Mouse (Mus musculus): ENCODE measurements around the gene Vgll4.
"Not testable (repeated sequence)": the region's sequence is repeated elsewhere in the genome, so short reads cannot be mapped to it uniquely, and the experiment has no call there.

Vgll4 gene

DNA sequence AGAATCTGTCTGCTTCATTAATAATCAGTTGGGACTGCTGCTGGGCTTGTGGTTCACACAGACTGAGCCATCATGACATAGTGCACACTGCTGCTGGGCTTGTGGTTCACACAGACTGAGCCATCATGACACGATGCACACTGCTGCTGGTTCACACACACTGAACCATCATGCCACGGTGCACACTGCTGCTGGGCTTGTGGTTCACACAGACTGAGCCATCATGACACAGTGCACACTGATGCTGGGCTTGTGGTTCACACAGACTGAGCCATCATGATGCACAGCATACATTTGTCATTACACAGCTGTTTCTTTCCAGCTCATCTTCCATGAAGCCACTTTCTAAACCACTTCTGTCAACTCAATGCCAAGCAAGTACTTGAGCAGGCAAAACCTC lies 30.1 kb downstream of the Vgll4 start:
- no peak for DNase-seq (ENCODE audit: low read depth, low spot score)

DNA sequence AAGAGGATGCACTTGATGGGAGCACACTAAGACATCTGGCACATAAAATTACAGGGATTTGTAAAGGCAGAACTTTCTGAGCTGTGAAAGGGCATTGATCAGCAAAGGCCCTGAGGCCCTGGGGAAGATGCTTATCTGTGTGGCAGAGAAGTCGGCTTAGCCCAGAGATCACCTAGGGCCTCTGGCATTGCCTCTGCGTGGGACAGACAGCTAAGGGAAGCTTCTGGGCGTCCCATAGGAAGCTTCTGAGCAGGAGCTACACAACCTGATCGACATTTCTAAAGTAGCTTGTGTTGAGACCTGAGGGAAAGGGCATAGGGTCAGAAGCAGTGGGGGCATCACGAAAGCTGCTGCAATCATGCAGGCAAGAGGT lies 32.9 kb downstream of the Vgll4 start:
- DNase-seq (ENCODE audit: low read depth, low spot score), result no peak

DNA sequence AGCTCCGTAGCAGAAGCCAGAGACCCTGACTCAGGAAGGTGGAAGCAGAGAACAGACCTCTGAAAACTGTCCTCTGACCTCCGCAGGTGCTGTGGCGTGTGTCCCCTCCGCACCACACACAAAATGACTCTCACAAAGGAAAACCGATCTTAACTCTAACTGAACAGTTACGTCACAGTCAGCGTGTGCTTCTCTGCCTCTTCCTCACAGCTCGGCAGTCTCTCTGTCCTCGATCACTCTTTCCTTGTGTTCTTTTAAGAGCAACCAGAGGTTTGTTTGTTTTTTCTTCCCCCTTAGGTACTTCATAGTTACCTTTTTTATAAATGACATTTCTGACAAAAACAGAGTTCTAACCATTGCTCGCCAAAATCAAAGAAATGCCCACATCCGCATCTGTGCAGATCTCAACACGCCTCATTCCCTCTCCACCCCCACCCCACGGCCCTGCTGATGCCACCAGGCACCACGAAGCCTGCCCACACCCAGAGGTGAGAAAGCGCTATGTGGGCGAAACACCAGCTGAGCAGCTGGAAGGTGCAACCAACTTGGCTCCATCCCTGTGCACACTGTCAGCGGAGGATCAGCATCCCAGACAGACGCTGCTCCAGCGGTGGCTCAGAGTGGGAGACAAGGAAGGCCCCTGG lies 33.4 kb downstream of the Vgll4 start:
- DNase-seq (ENCODE audit: low read depth, low spot score), result no peak

DNA sequence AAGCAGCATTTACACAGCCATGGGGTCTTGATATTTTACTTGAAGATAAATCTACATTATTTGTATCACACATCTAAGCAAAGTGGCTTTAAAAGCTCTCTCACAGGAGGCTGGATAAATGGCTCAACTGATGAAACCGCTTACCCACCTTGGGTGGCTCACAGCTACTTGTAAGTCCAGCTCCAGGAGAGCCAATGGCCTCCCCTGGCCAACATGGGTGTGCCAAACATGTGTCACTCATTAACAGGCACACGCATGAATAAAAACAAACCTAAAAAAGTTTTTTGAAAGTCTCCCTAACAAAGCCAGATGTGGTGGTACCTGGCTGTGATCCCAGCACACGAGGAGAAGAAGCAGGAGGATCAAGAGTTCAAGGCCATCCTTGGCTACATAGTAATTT lies 34.4 kb downstream of the Vgll4 start:
- DNase-seq (ENCODE audit: low read depth, low spot score), result no peak

DNA sequence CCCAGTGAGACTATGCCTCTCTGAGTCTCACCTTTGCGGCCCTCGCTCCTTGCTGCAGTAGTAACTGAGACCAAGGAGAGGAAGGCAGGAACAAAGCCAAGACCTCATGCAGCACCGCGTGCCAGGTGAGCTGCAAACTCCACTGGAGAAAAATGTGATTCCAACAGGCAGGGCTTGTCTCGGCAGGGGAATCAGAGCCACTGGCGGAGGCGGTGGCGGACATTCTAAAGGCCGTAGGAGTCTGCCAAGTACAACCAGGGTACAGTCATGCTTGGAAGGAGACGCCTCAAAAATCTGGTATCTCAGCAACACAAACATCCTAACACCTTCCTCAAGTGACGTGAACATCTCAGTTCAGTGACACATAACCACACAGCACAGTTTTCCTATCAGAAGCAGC lies 35.7 kb downstream of the Vgll4 start:
- no peak for DNase-seq (ENCODE audit: low read depth, low spot score)

DNA sequence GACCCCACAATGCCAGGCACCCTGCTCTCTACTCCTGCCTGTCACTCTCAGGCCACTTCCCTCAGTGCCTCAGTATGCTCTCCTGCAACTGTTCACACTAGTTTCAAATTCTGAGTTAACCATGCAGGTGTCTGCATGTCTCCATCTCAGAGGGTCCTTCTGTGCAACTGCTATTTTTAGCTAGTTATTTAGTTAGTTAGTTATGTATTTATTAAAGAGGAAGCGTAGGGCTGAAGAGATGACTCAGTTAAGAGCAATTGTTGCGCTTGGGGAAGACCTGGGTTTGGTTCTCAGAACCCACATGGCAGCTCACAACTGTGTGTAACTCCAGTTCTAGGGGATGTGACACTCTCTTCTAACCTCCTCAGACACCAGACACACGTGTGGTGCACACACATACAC lies 36.8 kb downstream of the Vgll4 start:
- DNase-seq (ENCODE audit: low read depth, low spot score), result no peak

DNA sequence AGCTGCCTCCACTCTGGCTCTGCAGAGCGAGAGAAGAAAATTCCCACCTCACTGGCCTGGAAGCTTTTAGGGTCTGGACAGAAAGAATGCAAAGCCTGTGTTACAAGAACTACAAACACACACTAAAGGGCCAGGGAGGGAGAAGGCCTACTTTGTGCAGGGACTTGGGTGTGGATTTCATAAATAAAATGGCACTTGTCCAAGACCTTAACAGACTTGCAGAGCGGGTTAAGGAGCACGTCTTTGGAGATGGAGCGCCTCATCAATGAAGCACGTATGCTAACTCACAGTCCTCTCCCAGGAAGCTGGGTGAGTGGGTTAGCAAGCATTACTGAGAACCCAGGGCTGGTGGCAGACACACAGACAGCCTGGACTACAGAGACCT lies 37.7 kb downstream of the Vgll4 start:
- no peak for DNase-seq (ENCODE audit: low read depth, low spot score)

DNA sequence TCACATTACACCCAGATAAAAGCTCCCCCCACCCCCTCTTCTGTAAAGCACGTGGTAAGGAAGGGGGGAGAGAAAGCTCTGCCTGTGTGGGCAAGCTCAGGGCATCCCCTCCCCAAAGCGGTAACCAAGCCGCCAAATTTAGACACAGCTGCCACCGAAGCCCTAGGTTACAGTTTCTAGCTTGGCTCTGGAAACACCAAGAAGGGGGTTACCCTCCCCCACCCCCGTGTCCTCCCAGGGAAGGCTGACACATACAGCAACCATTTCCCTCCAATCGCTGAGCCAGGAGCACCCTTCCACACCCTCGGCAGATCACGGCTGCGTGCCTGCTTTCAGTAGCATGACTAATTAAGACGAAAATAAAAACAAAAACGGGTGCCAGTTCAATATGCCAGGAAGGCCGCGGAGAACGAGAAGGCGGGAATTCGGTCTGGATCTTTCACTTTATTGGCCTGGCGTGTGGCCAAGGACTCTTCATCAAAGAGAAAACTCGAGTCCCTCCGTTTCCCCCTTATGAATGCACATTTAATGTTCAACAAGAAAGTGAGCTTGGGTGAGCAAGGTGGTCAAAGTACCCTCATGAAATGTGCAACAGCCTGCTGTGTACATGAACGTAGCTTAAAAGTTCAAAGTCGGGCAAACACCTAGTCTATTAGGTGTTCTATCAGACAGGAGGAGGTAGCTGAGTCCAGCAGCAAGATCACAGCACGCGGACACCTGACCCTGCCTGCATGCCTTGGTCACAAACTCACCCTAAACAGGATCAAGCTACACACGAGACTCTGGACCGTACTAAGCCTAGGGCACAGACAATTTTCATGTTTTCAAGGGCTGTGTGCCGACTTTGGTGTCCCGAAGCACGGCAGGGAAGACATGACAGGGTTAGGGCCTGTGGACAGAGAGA lies 38.3 kb downstream of the Vgll4 start:
- peak; percentile 72 for DNase-seq (ENCODE audit: low read depth, low spot score)

DNA sequence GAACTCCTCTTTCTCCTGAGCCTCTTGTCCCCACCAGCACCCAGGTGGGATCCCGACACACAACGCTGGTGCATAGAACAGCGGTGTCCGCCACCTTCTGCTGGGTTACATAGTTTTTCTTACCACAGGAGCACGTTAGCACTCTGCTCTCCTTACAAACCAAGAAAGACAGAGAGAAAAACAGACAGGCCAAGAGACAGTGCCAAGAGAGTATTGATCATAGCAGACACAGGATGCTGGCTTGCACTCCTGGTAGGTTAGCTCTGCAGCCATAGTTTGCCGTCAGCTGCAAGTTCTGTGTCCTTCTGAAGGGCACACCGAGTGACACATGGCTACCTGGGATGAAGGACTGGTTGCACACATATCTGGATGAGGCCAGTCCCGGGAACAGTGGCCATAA lies 39.1 kb downstream of the Vgll4 start:
- no peak for DNase-seq (ENCODE audit: low read depth, low spot score)

DNA sequence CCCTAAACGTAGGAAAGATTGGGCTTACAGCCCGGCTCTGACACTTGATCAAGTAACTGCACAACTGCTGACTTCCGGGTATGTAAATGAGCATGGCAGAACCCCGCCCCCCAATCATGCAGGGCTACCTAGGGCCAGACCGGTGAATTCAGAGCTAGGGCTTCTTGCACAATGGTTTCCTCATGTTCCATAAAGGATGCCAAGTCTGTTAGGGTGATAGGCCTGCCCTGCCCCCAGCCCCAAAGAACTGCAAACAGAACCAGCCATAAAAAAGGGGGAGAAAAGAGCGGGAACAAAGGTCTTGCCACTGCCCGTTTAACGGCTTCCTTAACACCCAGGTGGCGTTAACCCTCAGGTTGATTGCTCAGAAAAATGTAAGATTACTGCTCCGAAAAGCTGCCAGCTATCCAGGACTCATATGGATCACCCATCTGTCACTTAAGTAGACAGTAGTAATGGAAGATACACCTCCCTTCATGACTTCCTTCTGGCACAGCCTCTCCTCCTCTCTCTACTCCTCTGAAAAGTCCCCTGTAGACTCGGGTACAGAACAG lies 39.7 kb downstream of the Vgll4 start:
- no peak for DNase-seq (ENCODE audit: low read depth, low spot score)

DNA sequence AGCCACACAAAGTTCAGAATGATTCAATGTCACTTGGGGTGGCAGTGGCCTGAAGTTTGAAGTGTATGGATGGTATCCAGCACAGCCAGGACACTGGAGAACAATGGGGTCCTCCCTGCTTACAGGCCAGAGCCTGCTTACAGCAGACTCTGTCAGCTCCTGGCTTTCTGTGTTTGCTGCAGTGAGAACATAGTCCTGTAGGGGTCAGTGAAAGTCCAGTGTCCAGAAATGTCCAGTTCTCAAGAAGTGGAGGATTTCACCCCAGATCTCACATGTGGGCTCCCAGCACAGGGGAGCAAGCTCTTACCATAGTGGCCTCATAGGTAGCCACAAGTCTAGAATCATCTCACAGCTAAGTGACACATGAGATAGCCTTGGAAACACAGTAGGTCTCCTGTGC lies 40.4 kb downstream of the Vgll4 start:
- no peak for DNase-seq (ENCODE audit: low read depth, low spot score)

DNA sequence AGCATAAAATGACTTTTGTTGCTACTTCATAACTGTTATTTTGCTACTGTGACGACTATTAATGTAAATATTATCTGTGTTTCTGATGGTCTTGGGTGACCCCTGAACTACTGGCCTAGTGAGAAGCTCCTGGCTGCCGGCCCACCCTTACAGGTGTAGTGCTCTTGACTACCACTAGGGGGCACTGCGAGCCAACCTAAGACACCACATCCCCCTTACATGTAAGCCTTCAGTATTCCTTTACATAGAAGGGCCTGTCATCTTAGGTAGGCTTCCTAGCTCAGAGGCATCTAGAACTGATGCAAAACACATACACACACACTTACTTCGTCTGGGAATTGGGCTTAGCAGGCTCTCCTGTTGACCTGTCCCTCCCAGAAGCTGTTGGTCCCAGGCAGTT lies 41.3 kb downstream of the Vgll4 start:
- DNase-seq (ENCODE audit: low read depth, low spot score), result peak; percentile 79

DNA sequence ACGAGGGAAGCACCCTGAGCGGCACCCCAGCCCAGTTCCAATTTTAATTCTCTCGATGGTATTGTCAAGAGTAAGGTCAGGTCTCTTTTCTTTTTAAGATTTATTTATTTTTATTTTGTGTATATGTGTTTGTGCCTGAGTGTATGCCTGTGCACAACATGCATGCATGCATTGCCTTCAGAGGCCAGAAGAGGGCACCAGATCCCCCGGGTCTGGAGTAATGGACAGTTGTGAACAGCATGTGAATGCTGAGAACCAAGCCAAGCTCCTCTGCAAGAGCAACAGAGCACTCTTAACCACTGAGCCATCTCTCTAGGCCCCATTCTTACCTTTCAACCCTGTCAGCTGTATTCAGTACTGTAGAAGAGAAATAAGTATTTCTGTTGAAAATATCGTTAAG lies 42.4 kb downstream of the Vgll4 start:
- DNase-seq (ENCODE audit: low read depth, low spot score), result no peak

DNA sequence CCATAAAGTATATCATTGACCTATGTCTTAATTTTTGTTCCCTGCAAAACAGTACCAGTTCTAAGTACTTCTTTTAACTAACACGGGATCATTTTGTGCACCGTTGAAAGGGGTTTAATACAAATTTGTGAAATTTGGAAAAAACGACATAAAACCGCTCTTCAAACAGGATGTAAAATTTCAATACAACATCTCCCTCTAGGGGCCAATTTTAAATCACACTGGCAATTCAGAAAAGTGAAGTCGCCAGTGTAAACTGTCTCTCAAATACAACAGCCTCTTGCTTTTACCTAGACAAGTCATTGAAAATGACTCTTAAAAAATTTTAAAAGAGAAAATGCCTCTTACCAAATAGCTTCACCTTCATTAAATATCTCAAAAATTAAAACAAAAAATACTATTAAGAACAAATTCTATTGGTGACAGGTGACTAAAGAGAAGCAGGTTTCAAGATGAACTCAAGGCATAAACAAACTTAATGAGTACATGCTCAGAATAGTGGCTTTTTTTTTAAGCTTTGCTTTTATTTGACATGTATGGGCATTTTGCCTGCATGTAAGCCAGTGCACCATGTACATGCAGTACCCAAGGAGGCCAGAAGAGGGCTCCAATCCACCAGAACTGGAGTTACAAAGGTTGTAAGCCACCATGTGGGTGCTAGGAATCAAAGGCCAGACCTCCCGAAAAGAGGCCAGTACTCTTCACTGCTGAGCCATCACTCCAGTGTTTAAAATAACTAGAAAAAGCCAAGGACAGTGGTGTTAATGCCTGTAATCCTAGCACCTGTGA lies 43.2 kb downstream of the Vgll4 start:
- no peak for DNase-seq (ENCODE audit: low read depth, low spot score)

DNA sequence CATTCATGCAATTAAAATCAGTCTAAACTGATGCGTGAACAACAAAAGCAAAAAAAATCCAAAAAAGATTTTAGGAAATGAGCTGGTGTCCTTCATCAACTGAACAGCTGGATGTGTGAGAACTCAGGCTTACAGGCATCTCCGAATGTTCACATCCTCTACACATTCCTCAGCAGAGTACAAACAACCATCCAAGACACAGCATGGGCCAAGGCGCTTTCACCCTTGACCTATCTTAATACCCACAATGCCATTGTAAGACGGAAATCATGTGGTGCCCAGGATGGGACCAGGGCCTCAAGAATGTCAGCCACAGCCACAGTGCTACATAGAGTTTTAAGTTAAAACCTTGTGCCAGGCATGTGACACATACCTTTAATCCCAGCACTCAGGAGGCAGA lies 44.6 kb downstream of the Vgll4 start:
- no peak for DNase-seq (ENCODE audit: low read depth, low spot score)

DNA sequence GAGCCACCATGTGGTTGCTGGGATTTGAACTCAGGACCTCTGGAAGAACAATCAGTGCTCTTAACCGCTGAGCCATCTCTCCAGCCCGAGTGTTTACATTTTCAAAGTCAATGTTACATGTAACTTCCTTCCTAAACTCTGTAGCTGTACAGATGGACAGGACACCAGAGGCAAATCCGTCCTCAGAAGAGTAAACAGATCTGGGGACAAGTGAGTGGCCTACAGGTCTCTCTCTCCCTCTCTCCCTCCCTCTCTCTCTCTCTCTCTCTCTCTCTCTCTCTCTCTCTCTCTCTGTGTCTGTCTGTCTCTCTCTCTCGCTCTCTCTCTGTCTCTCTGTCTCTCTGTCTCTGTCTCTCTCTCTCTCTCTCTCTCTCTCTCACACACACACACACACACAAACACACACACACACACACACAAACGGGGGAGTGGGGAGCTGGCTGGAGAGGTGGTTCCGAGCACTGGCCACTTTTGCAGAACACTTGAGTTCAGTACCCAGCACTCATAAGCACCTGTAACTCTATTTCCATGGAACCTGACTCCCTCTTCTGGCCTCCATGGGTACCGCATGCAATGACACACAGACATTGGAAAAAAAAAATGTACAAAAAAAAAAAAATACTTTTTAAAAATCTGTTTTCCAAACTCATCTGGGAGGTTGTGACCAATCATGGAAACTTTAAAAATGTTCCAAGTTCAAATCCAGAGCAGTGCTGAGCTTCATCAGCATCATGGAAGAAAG lies 47.3 kb downstream of the Vgll4 start:
- not testable (repeated sequence) for DNase-seq (ENCODE audit: low read depth, low spot score)

DNA sequence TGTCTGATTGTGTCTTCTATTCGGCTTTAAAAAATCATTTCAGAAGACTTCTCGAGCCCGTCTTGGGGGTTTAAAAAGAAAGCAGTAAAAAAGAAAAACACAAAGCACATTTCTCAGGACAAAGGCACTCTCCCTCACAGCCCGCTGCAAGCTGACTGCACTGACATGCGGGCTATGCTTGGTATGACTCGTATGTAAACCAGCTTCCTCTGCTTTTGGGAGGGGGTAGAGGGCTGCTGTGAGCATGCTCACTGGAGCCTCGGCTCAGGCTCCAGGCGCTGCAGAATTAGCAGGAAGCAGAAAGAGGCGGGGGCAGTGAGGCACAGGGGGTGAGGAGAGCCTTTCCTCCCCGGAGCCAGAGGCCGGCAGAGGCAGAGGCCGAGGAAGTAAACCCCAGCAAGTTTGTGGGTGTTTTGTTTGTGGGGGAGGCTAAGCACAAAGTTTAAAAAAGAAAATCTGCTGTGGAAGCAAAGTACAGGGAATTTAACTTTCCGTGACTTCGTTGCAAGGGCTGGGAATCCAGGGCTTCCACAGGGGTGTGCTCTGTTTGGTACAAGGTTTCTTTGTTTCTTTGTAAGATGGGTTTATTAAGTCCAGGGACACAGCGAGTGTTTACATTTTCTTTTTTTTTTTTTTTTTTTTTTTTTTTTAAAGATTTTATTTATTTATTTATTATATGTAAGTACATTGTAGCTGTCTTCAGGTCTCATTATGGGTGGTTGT lies 48.0 kb downstream of the Vgll4 start:
- DNase-seq (ENCODE audit: low read depth, low spot score), result peak; percentile 93

DNA sequence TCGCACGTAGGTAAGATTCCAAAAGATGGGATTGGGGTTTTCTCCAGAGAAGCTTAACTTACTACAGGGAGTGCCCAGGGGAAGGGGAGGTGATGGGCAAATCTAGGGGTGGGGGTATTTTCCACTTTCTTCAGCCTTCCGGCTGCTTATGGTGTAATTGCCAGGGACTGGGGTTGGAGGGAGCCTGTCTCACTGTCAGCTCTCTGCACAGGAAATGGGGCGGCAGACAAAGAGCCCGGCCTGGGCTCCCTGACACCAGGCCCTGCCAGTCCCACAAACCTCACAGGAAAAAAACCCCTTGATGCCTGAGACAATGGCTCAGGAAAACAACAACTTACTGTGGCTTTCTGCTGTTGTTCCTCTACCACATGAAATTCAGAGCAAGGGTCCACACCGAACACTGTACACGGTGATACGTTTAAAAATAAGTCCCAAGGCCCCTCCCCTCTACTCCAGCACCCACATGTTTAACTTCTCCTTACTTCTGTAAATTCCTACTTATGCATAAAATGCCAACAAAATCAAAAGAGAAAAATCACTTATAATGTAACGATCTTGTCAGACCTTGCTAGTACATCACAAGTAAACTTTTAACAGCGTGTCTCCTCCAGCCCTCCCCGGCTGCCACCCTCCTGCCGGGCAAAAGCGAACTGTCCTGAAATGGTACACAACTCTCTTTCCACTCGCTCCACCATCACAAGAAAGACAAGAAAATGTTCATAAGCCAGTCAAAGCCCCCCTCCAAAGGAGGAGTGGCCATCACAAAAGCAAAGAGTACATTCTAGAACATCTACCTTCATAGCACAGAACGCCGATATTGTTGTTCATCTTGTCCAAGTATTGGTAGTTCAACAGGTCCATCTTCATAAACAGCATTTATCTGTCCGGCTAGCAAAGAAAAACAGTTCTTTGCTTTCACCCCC lies 49.0 kb downstream of the Vgll4 start:
- DNase-seq (ENCODE audit: low read depth, low spot score), result no peak

DNA sequence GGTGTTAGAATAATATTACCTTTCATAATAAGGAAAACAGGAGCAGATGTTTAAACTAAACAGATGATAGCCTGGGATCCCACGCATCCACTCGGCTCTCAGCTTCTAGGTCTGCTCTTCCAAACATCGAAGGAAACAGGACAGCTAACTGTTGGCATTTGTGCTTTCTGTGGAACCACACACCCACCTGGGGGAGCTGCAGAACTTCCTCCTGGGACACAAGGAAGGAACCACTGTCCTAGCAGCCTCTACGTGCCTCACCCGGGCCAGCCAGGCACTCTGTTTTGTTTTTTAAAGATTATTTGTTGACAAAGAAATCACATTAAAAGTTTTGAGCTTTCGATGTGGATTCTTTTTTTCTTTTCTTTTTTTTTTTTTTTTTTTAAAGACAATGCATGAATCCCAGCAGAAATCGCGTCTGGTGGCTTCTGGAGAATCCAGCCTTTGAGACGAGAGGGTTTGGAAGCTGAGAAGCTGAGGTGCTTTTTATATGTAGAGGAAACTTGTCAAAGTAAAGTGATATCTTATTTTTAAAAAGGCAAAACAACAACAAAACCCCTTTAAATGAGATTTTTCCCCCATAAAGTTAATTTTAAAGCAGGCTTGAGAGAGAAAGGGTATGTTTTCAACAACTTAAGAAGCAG lies 50.0 kb downstream of the Vgll4 start:
- no peak for DNase-seq (ENCODE audit: low read depth, low spot score)

All from skeletal muscle tissue, adult 2 months (tissue).